Mouse (Mus musculus): ENCODE results near the gene Efhb.
A peak's percentile ranks its signal among the peaks of the same experiment; 100 is the strongest.

The Efhb gene

GRCm38 (mm10) chr17:53462603-53463495, at the start of gene Efhb:
Gene Efhb (minus strand): TSS chr17:53463321.
- DNase-seq (ENCODE audit: low spot score): peak; percentile 97

- DNase-seq (ENCODE audit: low spot score): peak; percentile 44
Measured at GRCm38 (mm10) chr17:53512311-53512951, 49.3 kb upstream of the Efhb start.

DNA sequence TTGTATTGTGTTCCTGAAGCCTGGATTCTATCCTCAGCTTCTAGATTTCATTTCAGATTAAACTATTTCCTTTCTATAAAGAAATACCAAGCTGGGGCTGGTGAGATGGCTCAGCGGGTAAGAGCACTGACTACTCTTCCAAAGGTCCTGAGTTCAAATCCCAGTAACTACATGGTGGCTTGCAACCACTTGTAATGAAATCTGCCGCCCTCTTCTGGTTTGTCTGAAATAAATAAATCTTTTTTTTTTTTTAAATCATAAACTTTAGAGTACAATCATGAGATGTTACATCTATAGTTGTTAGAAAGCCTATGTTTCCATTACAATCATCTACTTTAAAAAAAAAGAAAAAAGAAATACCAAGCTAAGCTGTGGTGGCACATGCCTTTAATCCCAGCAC, 39.8 kb upstream of the Efhb start:
- DNase-seq (ENCODE audit: low spot score): no peak

GRCm38 (mm10) chr17:53489007-53489378, 25.9 kb upstream of the Efhb start:
- no peak for DNase-seq (ENCODE audit: low spot score)

GRCm38 (mm10) chr17:53488291-53489006, 25.3 kb upstream of the Efhb start:
- no peak for DNase-seq (ENCODE audit: low spot score)

DNA sequence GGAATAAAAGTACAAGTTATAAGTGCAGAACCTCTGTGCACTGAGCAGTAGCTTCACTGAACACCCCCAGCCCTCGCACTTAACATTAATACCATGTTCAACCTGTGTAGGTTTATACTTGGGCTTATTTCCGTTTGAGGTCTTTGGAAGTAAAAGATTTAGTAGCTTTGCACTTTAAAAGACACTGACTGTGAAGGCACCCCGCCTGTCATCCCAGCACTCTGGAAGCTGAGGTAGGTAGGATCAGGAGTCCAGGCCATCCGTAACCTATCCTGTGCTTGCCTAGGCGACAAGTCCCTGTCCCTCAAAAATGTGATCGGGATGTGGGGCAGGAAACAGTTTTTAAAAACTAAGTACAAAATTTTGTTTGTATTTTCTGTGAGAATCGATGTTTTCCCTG, 17.3 kb upstream of the Efhb start:
- DNase-seq (ENCODE audit: low spot score): no peak

GRCm38 (mm10) chr17:53479604-53480041, 16.5 kb upstream of the Efhb start:
- peak; percentile 69 for DNase-seq (ENCODE audit: low spot score)

DNA sequence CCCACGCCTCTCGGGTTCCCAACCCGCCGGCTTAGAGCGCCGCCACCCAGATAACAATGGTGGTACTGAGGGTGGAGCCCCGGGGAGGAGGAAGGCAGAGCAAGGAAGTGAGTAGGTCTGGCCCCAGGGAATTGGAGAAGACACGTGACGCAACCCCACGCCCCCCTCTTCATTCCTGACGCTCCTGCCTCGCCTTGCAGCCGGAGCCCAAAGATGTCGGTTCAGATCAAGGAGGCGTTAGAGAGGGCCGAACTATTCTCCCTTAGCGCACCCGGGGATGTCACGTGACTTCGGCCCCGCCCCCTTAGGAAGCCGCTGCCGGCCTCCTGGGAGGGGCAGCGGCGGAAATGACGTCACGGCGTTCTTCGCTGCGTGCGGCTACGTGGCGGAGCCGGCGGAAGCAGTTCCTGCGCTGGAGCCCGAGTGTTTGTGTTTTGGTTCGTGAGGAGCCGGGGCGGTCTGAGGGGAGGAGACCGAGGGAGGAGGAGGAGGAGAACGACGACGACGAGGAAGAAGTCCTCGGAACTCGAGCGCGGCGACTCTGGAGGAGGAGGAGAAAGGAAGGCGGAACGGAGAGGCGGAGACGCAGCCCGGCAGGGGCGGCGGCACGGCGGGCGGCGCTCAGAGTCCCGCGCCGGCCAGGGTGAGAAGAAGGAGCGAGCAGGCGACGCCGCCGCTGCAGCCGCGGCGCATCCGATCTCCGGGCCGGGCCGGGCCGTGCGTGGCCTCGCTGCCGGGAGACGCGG, 15.9 kb upstream of the Efhb start, which contains the start of gene Rab5a:
Gene Rab5a, plus strand, starts transcription at position 377 of the 746 bp plus-strand sequence.
- DNase-seq (ENCODE audit: low spot score): peak; percentile 98

DNA sequence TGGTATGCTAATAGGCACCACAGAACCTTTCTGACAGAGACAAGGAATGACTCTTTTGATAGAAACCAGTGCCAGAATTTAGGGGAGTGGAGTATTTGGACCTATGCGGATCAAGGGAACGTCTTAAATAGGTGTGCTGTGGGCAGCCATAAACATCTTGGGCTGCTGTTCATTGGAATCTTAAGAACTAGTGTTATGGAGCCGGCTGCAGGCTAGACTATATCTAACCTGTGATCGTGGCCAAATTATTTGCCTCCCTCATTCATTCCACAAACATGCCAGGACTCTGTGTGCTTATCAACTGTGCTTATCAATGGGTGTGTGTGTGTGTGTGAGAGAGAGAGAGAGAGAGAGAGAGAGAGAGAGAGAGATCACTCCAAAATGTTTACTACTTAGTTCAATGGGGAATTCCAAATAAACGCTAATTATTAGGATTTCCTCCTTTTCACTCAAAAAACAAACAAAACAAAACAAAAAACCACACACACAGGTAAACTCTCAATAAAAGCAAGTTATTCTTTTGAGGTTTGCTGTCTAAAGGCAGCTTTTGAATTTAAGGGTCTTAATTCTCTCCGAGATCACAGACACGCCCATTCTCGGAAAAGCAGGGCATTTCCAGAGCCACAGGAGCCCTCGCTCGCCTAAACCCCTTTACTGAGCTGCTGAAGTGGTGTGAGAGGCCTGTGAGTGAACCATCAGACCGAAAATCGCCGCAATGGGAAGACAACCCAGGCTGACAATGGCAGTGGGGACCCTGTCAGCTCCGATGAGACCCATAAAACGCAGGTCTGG, 15.1 kb upstream of the Efhb start:
- peak; percentile 13 for DNase-seq (ENCODE audit: low spot score)

- DNase-seq (ENCODE audit: low spot score): no peak
Measured at GRCm38 (mm10) chr17:53468697-53469096, 5.6 kb upstream of the Efhb start.

GRCm38 (mm10) chr17:53465569-53465968, 2.4 kb upstream of the Efhb start:
- no peak for DNase-seq (ENCODE audit: low spot score)

DNA sequence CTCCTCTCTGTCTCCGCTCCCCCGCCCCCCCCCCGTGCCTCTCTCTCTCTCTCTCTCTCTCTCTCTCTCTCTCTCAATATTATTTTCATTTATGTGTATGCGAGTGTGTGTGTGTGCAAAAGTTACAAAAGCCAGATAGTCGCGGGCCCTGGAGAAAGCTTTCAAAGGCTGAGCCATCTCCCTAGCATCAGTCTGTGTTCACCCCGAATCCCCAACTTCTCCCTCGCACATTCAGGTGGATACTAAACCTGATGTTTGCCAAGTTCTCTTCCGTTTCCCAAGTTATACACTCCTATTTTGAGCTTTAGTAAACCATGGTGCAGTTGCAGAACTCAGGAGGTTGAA, 347 bp upstream of the Efhb start:
- DNase-seq (ENCODE audit: low spot score): peak; percentile 36

GRCm38 (mm10) chr17:53456742-53457141, 6.4 kb downstream of the Efhb start:
- DNase-seq (ENCODE audit: low spot score): no peak

GRCm38 (mm10) chr17:53456152-53456551, 7.0 kb downstream of the Efhb start:
- DNase-seq (ENCODE audit: low spot score): no peak

- peak; percentile 42 for DNase-seq (ENCODE audit: low spot score)
Measured at GRCm38 (mm10) chr17:53402689-53403306, 60.3 kb downstream of the Efhb start.

GRCm38 (mm10) chr17:53393201-53393600, 69.9 kb downstream of the Efhb start:
- no peak for DNase-seq (ENCODE audit: low spot score)

GRCm38 (mm10) chr17:53389507-53389906, 73.6 kb downstream of the Efhb start:
- DNase-seq (ENCODE audit: low spot score): peak; percentile 60

- peak; percentile 62 for DNase-seq (ENCODE audit: low spot score)
Measured at GRCm38 (mm10) chr17:53387581-53388473, 75.3 kb downstream of the Efhb start.

- no peak for DNase-seq (ENCODE audit: low spot score)
Measured at GRCm38 (mm10) chr17:53386863-53387262, 76.3 kb downstream of the Efhb start.

DNA sequence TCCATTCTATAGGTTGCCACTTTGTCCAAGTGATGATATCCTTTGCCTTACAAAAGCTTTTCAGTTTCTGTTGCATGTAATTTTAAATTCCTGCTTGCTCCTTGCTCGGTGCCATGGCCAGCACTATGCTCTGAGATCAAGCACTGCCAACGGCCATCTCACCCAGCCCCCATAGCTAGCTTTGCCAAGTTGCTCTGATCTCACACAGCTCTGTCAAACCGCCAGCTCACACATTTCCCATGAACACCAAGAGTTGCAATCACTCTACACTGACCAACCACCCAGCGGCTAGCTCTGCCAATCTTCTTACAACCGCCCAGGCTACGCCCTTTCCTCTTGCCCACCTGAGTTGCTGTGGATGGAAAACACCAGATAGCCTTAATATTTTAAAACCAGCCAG, 99.0 kb downstream of the Efhb start:
- DNase-seq (ENCODE audit: low spot score): no peak

Data from embryo, embryonic 10.5 days (tissue).